In genomic region chr7:129694168-129694567, GRCm38 (mm10) we compare ENCODE assay signal across 20 mouse cellular contexts.
DNase-seq lines count a peak whose midpoint lies in the region; ATAC-seq lines count a peak whose summit lies in the region.
"Had no signal": no experiment of that assay in that cellular context is flagged by ENCODE, and none has a peak within 500 bp of the region (broad histone marks: within the 10 kb centered on the region; RNA-seq: fewer than 3 reads in every experiment).

No protein-coding gene starts in this region.

- peak; percentile 10 for DNase-seq in forebrain, embryonic 10.5 days (ENCODE audit: extremely low spot score, low spot score)
- DNase-seq in lung, postnatal 14 days = no peak
- peak; percentile 29 for DNase-seq in lung, postnatal 10 days
- DNase-seq in cerebellum, postnatal 36 days = no peak
- DNase-seq in heart, adult 18-20 months = no peak
- DNase-seq: adrenal gland, adult 8-10 months; adrenal gland, postnatal 25 days; cerebellum, adult 11-12 months; cerebellum, adult 8-10 months; cerebellum, postnatal 10 days; gastrocnemius, postnatal 25 days; heart, adult 2 months had no signal

- H3K27me3 ChIP-seq in forebrain, embryonic 10.5 days (ENCODE audit: poor library complexity, severe bottlenecking) = no peaks in the 10 kb centered on the region
- H3K27me3 ChIP-seq in forebrain, embryonic 16.5 days (replicated peaks; ENCODE audit: control insufficient read depth, insufficient read depth, low read length) = no peaks in the 10 kb centered on the region
- no peaks in the 10 kb centered on the region for H3K27me3 ChIP-seq in lung, embryonic 16.5 days (ENCODE audit: control insufficient read depth, insufficient read depth, low read depth, low read length)
- no peaks in the 10 kb centered on the region for H3K27me3 ChIP-seq in stomach, embryonic 16.5 days (ENCODE audit: control insufficient read depth, insufficient read depth, low read length)
- H3K27me3 ChIP-seq: hindbrain, embryonic 15.5 days had no signal

- H3K36me3 ChIP-seq in forebrain, embryonic 10.5 days (replicated peaks) = no peaks in the 10 kb centered on the region
- H3K36me3 ChIP-seq in forebrain, embryonic 16.5 days (ENCODE audit: control insufficient read depth, insufficient read depth) = no peaks in the 10 kb centered on the region
- H3K36me3 ChIP-seq in lung, embryonic 16.5 days (ENCODE audit: control insufficient read depth, insufficient read depth, low read length) = no peaks in the 10 kb centered on the region
- no peaks in the 10 kb centered on the region for H3K36me3 ChIP-seq in stomach, embryonic 16.5 days (ENCODE audit: control insufficient read depth, insufficient read depth, low read length)
- H3K36me3 ChIP-seq: heart, embryonic 10.5 days; hindbrain, embryonic 12.5 days; hindbrain, embryonic 15.5 days had no signal

- no peak overlapping the region for H3K9ac ChIP-seq in forebrain, embryonic 16.5 days (replicated peaks; ENCODE audit: low read depth, low read length)
- H3K9ac ChIP-seq in lung, embryonic 16.5 days (ENCODE audit: low read length) = no peak overlapping the region
- H3K9ac ChIP-seq in stomach, embryonic 16.5 days (ENCODE audit: low read length) = no peak overlapping the region
- H3K9ac ChIP-seq: hindbrain, embryonic 12.5 days; hindbrain, embryonic 15.5 days had no signal

- H3K27ac ChIP-seq in forebrain, embryonic 10.5 days = no peak overlapping the region
- H3K27ac ChIP-seq in forebrain, embryonic 16.5 days (ENCODE audit: low read length) = no peak overlapping the region
- peak overlapping the region; percentile 86 for H3K27ac ChIP-seq in lung, embryonic 16.5 days (ENCODE audit: low read length)
- H3K27ac ChIP-seq in stomach, embryonic 16.5 days (ENCODE audit: low read length) = 0 out of 2 replicates have a peak overlapping the region, but pooled peaks have one; percentile 22
- H3K27ac ChIP-seq: heart, adult 2 months; heart, embryonic 10.5 days; hindbrain, embryonic 12.5 days; hindbrain, embryonic 15.5 days had no signal

- no peak overlapping the region for H3K4me2 ChIP-seq in forebrain, embryonic 16.5 days (ENCODE audit: low read length)
- no peak overlapping the region for H3K4me2 ChIP-seq in lung, embryonic 16.5 days (ENCODE audit: low read depth, low read length)
- H3K4me2 ChIP-seq in stomach, embryonic 16.5 days (ENCODE audit: low read depth, low read length) = no peak overlapping the region
- H3K4me2 ChIP-seq: hindbrain, embryonic 12.5 days; hindbrain, embryonic 15.5 days had no signal

- no peaks in the 10 kb centered on the region for H3K9me3 ChIP-seq in forebrain, embryonic 10.5 days
- no peaks in the 10 kb centered on the region for H3K9me3 ChIP-seq in forebrain, embryonic 16.5 days (ENCODE audit: control insufficient read depth, low read length)
- peaks cover 3% of the 10 kb centered on the region; the same call in 1 of the 2 replicates for H3K9me3 ChIP-seq in lung, embryonic 16.5 days (ENCODE audit: control insufficient read depth, low read length)
- H3K9me3 ChIP-seq in stomach, embryonic 16.5 days (replicated peaks; ENCODE audit: control insufficient read depth, low read length) = no peaks in the 10 kb centered on the region
- H3K9me3 ChIP-seq: heart, embryonic 10.5 days; hindbrain, embryonic 12.5 days; hindbrain, embryonic 15.5 days had no signal

- ATAC-seq in forebrain, embryonic 16.5 days = no peak
- ATAC-seq in lung, embryonic 16.5 days (ENCODE audit: low read depth) = peak; percentile 66; the same call in 1 of the 2 replicates
- ATAC-seq in stomach, embryonic 16.5 days (ENCODE audit: insufficient read depth, low FRiP score) = no peak
- ATAC-seq: activated CD4-positive, CD25-positive, alpha-beta regulatory T cell, adult 4 months; forebrain, embryonic 14.5 days had no signal

- H3K4me3 ChIP-seq in forebrain, embryonic 10.5 days = no peak overlapping the region
- no peak overlapping the region for H3K4me3 ChIP-seq in forebrain, embryonic 16.5 days (replicated peaks; ENCODE audit: low read length)
- H3K4me3 ChIP-seq in lung, embryonic 16.5 days (ENCODE audit: low read length) = no peak overlapping the region
- H3K4me3 ChIP-seq in stomach, embryonic 16.5 days (replicated peaks; ENCODE audit: low read length) = no peak overlapping the region
- H3K4me3 ChIP-seq: heart, adult 2 months; heart, embryonic 10.5 days; hindbrain, embryonic 12.5 days; hindbrain, embryonic 15.5 days had no signal

- H3K4me1 ChIP-seq in forebrain, embryonic 10.5 days = peaks cover 11% of the 10 kb centered on the region
- no peaks in the 10 kb centered on the region for H3K4me1 ChIP-seq in forebrain, embryonic 16.5 days (replicated peaks; ENCODE audit: control insufficient read depth, insufficient read depth, low read length)
- peaks cover 13% of the 10 kb centered on the region for H3K4me1 ChIP-seq in lung, embryonic 16.5 days (replicated peaks; ENCODE audit: control insufficient read depth, insufficient read depth, low read length)
- H3K4me1 ChIP-seq in stomach, embryonic 16.5 days (ENCODE audit: control insufficient read depth, insufficient read depth, low read length) = peaks cover 8% of the 10 kb centered on the region
- H3K4me1 ChIP-seq: hindbrain, embryonic 12.5 days; hindbrain, embryonic 15.5 days had no signal

Comparison
In these comparisons a context has a peak if more than half of its experiments do, and no peak if none do; other contexts are left out.
1. DNase-seq: peak in forebrain, embryonic 10.5 days (single experiment) and lung, postnatal 10 days (single experiment); none in lung, postnatal 14 days (single experiment), cerebellum, postnatal 36 days (0 of 2) and heart, adult 18-20 months (0 of 2).
2. H3K27ac ChIP-seq: peak in lung, embryonic 16.5 days (single experiment) and stomach, embryonic 16.5 days (single experiment); none in forebrain, embryonic 10.5 days (single experiment) and forebrain, embryonic 16.5 days (single experiment).